Mouse (Mus musculus): Measurements from ENCODE around the gene Nuf2. TPM values are rescaled to one million over a fixed set of nuclear protein-coding genes. Genes with fewer than 3 reads are reported as not detected.
"Not testable (repeated sequence)": the region's sequence is repeated elsewhere in the genome, so short reads cannot be mapped to it uniquely, and the experiment has no call there.

The Nuf2 gene
- total RNA-seq (2021) (1 to 10 TPM; 1.0 to 2.0 TPM), polyA plus RNA-seq (2012; rRNA removed) (0.11 and 0.13 TPM in 2 replicates)
- long read RNA-seq: 0 reads

DNA sequence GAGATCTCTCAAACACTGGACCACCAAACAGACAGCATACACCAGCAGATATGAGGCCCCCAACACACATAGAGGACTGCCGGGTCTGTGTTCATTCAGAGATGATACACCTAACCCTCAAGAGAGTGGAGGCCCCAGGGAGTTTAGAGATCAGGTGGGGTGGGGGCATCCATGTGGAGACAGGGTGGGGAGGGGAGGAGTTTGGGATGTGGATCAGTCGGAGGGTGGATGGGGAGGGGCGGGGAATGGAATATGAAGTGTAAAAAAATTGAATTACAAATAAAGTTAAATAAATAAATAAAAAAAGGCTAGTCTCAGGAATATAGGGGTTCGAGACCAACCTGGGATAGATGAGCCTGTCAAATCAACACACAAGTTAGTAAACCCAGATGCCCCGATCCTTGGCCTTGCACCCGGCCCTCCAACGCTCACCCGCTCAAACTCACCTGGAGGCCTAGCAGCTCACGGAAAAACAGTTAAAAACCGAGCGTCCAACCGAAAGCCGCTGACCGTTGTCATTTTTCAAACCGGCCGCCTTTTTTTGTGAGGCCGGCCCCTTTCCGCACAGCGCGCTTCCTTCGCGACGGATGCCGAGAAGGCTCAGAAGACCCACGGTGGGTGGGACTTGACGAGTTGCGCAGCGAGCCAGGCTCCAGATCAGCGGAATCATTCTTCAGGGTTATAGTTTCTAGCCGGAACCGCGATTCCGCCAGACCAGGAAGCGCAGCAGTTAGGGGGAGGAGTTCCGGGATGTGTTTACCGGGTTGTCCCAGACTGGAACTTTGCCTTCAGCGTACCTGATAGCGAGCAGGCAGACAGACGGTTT lies at the start of gene Nuf2:
Gene Nuf2, minus strand, starts transcription at position 589 of the 826 bp plus-strand sequence.
- peak; percentile 99 for DNase-seq

DNA sequence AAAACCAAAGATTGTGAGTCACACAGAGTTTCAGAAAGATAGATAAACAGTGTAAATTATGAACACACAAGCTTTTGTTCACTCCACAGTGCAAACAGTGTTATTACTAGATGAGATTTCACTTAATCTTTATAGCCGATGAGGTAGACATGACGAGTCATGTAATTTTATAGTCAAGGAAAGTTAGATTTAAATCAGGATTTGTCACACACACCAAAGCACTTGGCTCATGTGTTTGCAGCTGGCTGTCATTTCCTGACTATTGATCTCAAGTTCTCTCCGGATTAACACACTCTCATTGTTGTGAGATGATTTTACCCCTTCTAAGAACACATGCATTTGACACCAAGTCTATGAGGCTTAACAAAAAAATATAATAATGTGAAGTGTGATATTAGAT lies 48.3 kb upstream of the Nuf2 start:
- no peak for DNase-seq

DNA sequence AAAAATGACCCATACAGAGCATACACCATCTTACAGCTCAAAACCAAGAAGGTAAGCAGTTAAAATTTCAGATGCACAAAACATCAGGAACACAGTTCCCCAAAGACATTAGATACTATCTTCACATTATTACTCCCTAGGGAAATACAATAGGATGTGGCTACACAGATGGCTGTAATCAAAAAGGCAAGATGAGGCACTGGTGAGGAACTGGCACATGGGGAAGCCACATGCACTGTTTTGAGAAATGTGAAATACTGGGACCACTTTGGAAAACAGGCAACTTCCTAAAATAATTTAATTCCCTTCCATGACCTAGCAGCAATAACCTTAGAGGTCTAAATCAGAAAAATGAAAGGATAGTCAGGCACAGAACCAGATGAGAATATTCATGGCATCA lies 42.9 kb upstream of the Nuf2 start:
- DNase-seq: no peak

DNA sequence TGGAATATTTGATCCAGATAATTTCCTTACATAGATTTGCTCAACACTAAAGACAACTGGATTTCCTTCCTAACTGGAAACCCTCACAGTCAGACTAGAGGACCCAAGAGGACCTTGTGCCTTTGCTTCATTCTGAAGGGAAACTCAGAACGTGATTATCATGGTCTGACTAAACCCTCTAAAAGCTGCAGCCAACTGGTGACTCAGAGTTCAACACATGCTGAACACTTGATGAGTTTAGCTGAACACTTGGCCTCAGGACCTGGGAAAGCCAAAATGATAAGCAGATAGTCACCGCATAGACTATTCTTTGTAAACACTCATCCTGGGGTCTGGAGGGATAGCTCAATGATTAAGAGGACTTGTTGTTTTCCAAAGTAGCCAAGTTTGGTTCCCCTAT lies 24.4 kb upstream of the Nuf2 start:
- DNase-seq: peak; percentile 22

DNA sequence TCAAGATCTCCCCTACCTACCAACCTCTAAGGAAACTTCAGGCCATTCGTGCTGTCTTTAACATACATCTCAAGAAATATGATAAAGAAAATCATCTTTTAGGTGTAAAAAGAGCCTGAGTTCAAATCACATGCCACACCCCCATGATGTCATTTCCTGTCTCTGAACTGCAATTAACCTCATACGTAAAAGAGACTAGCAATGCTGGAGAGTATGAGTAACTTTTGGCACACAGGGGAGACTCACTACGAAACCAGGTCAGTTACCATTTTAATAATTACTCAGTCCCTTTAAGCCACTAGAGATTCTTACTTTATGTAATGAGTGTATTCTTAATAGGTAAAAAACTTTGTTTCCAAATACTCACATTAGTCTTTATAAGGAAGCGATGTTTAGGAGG lies 23.8 kb upstream of the Nuf2 start:
- no peak for DNase-seq

DNA sequence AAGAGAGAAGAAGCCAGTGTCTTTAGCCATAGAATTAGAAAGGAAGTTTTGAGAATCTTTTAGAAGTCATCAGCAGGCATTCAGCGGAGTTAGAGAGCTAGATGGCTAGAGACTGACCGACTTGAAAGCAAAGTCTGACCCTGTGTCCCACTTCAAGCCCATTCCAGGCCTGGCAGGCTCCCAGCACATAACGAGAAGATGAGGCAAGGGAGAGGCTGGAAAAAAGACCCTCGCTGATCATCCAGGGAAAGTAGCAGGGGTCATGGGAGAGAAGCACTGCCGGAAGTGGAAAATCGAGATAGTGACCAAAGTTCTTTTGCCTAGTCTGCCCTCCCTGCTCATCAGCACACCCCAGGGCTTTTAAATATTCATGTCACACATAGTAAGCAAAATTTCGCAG lies 22.2 kb upstream of the Nuf2 start:
- no peak for DNase-seq

DNA sequence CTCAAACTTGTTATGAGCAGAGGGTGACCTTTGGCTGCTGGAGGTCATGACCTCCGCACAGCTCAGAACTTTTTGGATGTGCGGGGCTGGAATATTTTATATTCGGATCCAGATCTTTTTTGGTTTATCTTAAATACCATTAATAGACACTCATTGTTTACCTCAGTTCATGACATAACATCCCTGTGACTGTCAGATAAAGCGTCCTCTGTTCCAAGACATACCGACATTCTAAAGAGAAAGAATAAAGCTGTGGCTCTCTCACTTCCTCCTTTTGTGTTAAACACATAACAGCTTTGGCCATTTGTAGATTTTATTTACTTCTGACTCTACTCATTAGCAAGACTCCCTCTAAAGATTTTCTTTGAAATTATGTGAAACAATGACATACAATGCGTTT lies 9.2 kb upstream of the Nuf2 start:
- no peak for DNase-seq

DNA sequence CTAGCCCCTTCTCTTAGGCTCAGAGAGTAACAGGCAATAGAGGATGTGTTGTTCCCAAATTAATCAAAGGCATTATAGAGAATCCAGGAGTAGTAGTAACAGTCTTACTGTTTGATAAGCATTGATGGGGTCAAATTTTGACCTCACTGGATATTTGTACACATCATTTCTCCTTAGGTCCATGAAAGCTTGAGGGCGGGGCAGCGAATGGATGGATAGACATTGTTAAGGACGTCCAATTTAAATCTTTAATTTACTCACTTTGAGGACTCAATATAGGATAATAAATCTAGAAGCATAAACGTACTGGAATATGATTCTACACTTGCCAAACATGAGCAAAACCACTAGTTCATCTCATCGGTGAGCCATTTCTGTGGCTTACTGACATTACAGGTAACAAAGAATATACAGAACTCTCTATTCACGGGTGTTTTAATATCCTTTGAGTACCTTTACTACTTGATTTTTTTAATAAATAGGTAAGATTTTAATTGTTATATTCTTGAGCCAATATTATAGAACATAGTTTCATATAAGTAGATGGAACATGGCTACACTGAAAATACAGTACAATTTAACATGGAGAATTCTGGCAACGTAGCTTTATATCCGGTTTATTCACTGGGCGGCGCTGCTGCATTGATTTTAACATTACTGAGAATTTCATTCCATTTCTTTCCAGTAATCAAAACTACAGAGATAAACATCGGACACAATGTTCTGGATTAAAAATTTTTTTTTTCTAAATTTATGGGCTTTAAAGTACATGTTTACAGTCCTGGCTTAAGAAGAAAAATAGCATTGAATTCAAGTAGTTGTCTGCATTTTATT lies 655 bp upstream of the Nuf2 start:
- DNase-seq: peak; percentile 67

DNA sequence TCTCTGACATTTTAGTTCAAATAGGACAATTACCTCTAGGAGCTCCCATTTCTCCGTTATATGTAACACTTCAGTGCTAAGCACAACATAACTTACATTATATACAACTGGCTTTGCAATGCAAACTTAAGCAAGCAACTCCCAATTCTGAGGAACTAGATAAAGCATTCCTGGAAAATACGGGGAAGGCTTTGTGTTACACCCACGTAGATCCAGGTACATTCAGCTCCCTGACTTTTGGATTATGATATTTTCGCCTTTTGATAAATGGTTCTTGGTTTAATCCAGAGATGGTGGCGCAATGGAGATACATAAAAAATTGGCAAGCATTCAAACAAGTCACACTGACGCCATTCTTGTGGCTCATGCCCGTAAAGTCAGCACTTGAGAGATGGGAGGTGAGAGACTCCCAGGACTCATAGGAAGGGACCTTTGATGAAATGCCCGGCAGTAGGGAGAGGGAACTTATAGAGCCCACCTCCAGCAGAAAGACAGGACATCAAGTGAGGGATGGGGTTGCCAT lies 1.2 kb downstream of the Nuf2 start:
- no peak for DNase-seq

DNA sequence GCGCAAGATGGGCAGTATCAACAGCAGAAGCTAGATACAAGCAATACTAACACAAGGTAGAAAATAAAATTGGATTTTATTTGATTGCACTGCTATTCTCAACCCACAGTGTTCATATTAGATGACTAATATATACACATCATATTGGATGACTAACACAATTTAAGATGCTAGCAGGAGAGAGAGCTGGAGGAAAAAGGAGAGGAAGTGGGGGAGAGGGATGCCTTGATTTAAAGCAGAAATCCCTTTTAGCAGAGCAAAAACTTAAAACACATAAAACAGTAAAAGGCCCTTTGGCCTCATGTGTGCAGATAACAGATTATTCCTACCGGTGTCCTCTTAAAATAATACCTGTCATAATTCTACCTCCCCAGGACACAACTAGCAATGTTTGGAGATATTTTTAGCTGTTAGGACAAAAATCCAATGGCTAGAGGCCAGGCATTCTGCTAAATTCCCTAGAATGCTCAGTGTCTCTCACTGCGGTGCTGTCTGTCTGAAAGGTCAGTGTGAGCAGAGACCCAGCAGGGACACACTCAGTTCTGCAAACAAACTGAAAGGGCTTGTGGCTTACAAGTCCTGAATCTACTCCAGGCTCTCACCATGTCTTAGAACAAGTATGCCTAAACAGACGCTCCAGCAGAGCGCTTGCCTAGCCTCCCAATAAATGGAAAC lies 5.1 kb downstream of the Nuf2 start:
- no peak for DNase-seq

DNA sequence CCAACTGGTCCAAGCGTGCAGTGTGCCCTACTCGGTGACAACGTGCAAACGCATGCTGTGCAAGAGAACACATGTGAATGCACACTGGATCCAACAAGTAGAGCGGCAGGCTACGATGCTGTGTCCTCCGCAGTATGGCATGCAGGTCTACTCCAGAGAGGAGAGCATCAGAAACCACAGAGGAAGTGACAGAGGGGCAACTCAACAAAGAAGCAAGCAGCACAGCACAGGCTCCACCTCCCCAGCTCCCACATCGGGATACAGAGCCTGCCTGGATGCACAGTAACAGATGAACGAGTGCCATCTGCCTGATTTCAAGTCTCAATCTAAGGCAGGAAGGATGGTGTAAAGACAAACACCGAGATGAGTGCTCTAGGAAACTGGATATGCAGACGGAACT lies 11.9 kb downstream of the Nuf2 start:
- no peak for DNase-seq

DNA sequence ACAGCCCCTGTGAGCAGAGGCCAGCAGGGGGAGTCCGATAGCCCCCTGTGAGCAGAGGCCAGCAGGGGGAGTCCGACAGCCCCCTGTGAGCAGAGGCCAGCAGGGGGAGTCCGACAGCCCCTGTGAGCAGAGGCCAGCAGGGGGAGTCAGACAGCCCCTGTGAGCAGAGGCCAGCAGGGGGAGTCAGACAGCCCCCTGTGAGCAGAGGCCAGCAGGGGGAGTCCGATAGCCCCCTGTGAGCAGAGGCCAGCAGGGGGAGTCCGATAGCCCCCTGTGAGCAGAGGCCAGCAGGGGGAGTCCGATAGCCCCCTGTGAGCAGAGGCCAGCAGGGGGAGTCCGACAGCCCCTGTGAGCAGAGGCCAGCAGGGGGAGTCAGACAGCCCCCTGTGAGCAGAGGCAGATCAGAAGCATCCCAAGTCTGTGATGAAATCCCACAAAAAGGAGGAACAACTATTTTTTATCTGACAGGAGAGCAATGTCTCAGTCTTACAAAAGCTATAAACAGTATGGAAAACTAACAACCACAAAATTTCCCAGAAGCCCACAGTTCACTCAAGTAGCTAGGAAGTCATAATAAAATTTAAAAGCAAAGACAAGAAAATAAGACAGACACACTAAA lies 13.3 kb downstream of the Nuf2 start:
- not testable (repeated sequence) for DNase-seq

DNA sequence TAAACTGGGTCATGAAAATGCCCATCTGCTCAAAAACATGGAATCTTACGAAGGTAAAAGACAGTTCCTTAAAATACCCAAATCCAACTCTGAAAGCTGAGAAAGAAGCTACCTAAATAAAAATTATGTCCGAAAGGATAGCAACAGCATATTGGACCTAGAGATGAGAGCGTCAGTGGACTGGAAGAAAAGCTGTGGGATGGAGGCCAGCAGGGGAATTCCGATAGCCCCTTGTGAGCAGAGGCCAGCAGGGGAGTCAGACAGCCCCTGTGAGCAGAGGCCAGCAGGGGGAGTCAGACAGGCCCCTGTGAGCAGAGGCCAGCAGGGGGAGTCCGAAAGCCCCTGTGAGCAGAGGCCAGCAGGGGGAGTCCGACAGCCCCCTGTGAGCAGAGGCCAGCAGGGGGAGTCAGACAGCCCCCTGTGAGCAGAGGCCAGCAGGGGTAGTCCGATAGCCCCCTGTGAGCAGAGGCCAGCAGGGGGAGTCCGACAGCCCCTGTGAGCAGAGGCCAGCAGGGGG lies 13.8 kb downstream of the Nuf2 start:
- no peak for DNase-seq

DNA sequence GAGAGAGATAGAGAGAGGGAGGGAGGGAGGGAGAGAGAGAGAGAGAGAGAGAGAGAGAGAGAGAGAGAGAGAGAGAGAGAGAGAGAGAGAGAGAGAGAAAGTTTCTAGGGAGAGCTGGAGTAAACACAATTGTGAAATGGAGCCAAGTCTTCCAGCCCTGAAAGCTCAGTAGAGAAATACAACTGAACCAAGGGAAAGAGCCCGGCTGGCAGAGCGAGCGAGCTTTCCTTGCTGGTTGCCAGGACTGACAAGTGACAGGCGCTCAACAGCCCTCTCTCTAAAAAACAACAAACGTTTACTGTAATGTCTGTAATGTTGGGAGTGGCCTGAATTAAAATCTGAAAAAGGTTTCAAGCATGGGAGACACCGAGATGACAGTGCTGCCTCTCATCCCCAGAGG lies 24.9 kb downstream of the Nuf2 start:
- no peak for DNase-seq

DNA sequence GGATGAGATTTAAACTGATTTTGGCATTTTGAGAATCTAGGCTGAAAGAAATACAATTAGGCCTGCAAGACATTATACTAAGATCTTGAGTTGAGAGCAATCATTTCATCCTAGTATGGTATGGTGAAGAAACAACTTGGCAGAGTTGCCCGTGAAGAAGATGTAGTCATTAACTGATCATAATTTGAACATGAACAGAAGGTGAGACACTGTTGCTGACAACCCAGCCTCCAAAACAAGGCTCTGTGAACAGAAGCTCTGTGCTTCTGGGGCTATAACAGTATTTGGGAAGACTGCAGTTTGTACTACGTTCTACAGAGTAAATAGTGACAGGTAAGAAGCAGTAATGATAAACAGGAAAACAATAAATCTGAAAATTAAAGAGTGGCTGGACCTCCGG lies 28.4 kb downstream of the Nuf2 start:
- no peak for DNase-seq

DNA sequence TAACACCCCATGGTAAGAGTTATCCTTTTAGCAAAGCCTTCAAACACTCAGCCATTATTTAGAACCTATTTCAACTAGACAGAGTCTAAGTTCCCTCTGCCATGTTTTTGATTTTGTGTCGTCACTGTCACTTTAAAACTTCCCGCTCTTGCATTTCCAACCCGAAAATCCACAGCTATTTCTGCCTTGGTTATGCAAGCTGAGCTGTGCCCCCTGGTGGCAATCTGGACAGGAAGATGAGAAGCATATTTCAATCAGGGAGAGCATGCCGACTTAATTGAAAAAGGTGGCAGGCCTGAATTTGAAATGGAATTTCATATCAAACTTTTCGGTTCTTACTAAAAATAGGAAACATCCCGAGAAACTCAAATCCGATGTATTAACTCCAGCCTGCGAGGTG lies 35.6 kb downstream of the Nuf2 start:
- peak; percentile 15 for DNase-seq

DNA sequence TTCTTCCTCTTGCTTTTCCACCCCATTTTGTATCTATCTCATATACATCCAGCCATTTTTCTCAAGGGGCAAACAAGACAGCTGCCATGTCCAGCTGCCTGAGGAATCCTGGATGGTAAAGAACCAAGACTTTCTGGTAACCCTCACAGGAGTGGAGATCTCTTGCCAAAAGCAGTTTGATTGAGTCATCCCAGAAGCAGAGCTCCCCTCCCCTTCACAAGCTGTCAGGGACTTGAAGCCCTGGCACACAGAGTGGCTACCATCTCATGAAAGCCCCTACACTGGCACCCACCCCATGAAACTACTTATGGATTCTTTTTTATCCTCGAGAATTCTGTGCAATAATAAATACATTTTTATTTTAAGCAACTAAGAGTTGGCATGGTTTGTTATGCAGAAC lies 39.7 kb downstream of the Nuf2 start:
- no peak for DNase-seq

DNA sequence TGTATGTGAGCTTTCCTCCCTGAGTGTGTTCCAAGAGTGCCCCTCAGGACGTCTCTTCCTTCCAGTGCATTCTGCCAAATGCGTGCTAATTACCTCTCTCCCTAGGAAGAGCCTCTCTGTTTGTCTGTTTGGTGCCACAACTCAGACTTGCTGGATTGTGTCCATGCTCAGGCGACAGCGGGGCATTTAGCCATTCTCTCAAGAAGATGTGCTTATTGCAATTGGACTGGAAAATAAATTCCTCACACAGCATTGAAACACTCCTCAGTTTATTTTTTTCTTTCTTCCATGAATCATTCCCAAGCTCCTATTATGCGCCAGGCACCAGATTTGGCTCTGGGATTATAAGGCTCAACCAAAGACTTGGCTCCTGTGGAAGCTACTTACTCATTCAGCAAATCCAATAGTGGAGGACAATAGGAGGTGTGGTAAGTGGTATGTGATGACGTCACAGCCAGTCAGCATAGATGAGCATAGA lies 45.8 kb downstream of the Nuf2 start:
- DNase-seq: no peak

DNA sequence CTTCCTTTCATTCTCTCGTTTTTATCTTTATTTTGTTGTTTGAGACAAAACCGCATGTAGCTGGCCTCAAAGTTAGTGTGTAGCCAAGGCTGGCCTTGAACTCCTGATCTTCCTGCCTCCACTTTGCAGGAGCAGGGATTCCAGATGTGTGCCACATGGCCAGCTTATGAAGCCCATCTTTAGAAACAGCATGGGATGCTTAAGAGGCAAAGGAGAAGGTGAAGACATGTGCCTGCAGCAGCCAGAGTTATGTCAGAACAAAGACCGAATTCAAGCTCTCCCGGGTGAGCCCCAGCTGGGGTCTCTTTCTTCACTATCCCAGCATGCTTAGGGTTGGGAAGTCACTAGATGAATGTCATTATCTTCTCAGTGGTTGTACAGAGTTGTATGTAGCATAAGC lies 46.7 kb downstream of the Nuf2 start:
- DNase-seq: no peak

DNA sequence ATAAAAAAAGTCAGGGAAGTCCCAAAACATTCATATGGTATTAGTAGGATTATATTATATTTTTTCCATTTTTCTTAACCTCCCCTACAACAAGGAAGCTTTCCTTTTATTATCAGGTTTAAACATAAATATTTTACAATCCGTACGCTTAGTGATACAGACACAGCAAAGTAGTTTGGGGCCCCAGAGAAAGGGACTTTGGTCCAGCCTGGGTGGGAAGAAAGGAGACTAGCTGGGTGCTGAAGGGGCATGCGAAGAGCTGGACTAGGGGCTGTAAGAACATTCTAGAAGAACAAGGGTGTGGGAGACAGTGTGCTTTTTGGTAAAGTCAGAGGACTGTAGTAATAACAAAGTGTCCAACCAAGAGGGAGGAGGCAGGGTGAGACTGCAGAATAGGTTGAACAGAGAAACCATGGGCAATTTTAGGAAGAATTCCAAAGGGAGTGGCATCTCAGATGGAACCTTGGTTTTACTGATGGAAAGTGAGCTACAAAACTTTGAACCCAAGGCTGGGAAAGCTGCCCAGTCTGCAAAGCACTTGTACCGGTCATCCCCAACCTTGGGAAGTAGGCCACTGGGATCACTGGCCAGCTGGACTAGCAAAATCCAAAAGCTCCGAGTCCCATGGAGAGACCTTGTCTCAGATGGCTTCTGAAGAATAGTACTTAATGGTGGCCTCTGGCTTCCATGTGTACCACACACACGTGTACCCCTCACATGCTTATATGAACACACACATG lies 48.5 kb downstream of the Nuf2 start:
- DNase-seq: no peak

DNA sequence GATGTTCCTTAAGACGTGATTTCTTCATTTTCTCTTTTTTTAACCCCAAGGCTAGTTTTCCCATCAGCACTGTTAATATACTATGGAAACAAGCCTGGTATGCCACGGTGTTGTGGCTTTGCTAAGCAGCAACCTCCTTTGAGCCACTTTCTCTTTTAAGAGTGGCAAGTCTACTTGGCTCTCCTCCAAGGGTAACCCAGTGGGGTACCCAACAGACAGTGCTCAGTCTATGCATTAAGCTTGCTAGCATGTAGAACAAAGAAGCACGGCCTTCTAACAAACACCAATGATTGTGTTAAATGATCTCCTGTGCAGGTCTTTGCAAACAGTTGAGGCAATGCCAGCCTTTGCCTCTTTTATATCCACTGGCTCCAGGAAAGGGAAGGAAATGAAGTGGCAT lies 60.1 kb downstream of the Nuf2 start:
- DNase-seq: no peak

Measured in adrenal gland, adult 2 months (tissue).